Mouse (Mus musculus) regulatory T cell (primary cell): ENCODE measurements around the gene Fam83g.

ENCODE experiments used
- in situ Hi-C: fragments of 300-600 bp; cut with MboI, MseI; formaldehyde crosslinking; loops from one replicate; pipeline ENCODE4 v1.15.1; 2025; ENCODE audit warnings: high pct_unique_total_duplicates

The Fam83g gene

DNA sequence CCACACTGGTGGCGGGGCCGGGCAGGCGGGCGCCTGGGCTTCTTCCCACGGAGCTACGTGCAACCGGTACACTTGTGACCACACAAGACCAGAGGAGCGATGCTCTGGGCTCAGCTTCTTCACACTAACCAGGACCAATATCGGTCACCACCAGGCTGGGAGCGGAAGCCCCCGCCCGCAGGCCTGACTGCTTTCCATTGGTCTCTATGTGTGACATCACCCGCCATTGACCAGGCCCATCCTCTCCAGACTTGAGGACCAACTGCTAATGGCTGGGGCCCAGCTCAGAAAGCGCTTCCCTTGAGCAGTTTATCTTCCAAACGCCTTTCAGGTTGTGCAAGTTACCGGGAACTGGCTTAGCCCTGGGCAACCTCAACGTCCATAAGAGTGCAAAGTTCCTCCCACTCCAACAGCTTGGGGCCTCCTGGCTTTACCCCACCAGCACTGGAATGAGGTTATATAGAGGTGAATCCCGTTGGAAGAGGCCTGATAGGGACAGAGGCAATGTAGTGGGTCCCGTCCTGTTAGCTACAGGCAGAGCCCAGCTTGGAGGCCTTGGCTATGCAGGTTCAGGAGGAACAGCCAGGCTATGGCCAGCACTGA is 12.0 kb upstream of the Fam83g start:
- in situ Hi-C loops: no loop called here

DNA sequence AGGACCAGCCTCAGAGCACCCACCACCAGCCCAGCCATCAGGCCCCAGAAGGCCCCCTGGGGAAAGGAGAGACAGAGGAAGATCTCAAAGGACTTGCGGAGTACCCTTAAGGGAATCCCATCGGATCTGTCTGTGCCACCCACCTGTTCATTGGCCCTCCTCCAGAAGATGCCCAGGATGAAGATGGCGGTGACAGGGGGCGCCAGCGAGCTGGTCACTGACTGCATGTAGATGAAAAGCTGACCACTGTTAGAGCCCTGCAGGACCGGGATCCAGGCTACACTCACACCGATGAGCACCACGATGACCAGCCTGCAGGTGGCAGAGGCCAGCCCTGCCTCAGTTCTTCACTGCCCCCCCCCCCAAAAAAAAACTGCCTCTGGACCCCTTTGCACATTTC is 10.2 kb upstream of the Fam83g start:
- in situ Hi-C loops: no loop called here

- in situ Hi-C loops: no loop called here
These were observed 9.6 kb upstream of the Fam83g start for GRCm38 (mm10) chr11:61674151-61674838.

GRCm38 (mm10) chr11:61674839-61675159 is 9.1 kb upstream of the Fam83g start:
- in situ Hi-C loops: no loop called here

GRCm38 (mm10) chr11:61675332-61675731 is 8.6 kb upstream of the Fam83g start:
- in situ Hi-C loops: no loop called here

- in situ Hi-C loops: no loop called here
These were observed 7.6 kb upstream of the Fam83g start for GRCm38 (mm10) chr11:61676216-61676854.

DNA sequence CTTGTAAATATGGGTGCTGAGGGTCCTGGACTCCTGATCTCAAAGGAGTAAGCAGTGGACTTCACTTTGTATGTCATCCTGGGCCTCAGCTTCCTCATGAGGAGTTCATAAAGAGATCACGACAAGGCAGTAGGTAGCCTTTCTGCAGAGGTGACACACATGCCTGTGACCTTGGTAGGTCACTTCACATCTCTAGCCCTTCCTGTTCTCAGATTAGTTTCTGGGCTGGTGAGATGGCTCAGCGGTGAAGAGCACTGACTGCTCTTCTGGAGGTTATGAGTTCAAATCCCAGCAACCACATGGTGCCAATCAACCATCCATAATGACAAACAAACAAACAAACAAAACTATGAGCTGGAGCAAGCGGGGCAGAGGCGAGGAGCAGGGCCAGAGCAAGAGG is 6.2 kb upstream of the Fam83g start:
- in situ Hi-C loops: no loop called here

- in situ Hi-C loops: no loop called here
These were observed 4.6 kb upstream of the Fam83g start for GRCm38 (mm10) chr11:61679091-61679866.

- in situ Hi-C loops: no loop called here
These were observed 1.3 kb downstream of the Fam83g start for GRCm38 (mm10) chr11:61685119-61685725.

- in situ Hi-C loops: no loop called here
These were observed 2.2 kb downstream of the Fam83g start for GRCm38 (mm10) chr11:61686141-61686540.

GRCm38 (mm10) chr11:61686906-61687453 is 3.1 kb downstream of the Fam83g start:
- in situ Hi-C loops: no loop called here

GRCm38 (mm10) chr11:61687595-61687994 is 3.7 kb downstream of the Fam83g start:
- in situ Hi-C loops: no loop called here

GRCm38 (mm10) chr11:61692996-61693395 is 9.1 kb downstream of the Fam83g start:
- in situ Hi-C loops: no loop called here

DNA sequence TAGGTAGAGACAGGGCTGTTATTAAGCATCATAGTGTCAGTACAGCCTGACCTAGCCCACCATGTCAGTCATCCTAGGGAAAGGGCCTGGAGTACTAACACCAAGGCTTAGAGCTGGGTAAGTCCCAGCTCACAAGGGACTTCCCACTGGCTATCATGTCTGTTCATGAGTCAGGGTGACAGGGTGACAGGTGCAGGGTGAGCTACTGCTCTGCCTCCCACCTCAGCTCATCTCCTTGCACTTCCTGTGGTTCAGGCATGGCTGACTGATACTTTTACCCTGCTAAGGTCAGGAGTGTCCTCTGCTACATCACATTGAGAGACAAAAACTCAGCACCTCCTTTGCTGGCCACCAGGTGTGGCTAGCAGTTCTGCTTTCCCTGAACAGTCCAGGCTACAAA is 15.0 kb downstream of the Fam83g start:
- in situ Hi-C loops: no loop called here

- in situ Hi-C loops: no loop called here
These were observed 15.6 kb downstream of the Fam83g start for GRCm38 (mm10) chr11:61699460-61699859.

GRCm38 (mm10) chr11:61699933-61700332 is 16.0 kb downstream of the Fam83g start:
- in situ Hi-C loops: no loop called here

GRCm38 (mm10) chr11:61701696-61702095 is 17.8 kb downstream of the Fam83g start:
- in situ Hi-C loops: no loop called here

DNA sequence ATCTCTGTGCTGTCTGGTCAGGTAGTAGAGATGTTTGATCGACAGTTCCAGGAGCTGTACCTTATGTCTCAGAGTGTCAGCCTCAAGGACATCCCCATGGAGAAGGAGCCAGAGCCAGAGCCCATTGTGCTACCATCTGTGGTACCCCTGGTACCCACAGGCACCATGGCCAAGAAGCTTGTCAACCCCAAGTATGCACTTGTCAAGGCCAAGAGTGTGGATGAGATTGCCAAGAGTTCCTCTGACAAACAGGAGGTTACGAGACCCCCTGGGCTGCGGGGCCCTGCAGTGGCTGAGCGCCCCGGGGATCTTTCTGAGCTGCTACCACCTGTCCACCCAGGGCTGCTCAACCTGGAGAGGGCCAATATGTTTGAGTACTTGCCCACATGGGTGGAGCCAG is 18.6 kb downstream of the Fam83g start:
- in situ Hi-C loops: no loop called here

DNA sequence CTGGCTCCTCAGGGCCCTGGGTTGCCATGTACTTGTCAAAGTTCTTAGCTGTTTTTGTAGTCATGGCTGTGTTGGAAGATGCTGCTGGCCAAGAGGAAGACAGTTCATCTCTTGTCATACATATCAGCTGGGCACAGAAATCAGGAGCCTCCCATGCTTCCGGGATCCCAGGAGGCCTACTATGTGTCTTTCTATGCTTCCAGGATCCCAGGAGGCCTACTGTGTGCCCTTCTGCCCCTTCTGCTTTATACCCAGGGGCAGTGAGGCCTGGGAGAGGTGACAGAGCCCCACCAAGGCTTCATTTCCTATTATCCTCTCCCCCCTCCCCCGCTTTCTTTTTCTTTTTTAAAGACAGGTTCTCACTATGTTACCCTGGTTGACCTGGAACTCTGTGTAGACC is 21.7 kb downstream of the Fam83g start:
- in situ Hi-C loops: no loop called here

DNA sequence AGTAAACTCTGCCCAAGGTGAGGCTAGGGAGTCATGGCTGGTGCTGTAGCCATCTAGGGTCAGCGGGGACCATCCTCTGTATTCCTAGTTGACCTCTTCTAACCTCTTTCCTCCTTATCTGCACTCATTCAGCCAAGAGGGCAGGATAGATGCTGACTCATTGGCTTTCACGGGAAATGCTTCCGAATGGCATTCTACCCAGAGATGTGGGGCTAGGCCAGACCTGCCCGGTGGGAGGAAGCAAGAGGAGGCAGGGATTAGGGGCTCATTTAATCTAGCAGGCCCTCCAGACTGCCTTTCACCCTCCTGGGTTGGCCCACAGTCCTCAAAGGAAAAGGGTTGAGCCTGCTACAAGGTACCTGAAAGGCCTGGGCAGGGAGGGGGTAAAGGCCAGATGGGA is 22.3 kb downstream of the Fam83g start:
- in situ Hi-C loops: no loop called here

DNA sequence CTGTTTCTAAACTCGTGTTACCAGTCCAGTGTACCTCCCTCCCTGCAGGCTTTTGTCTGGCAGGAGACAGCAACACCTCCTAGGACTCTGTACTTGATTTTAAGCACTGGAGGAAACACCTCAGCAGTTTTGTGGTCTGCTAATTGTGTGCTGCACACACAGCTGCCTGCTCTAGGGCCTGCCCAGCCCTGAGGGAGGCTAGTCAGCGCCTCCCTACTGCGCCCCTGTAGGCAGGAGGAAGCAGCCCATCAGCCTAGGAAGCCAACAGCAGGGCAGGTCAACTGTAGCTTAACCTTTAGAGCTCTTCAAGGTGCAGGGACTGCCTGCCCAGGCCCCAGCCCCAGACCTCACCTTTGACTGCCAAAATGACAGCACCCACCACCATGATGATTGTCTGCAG is 25.0 kb downstream of the Fam83g start:
- in situ Hi-C loops: no loop called here
